Mouse (Mus musculus): ENCODE results near the gene Mob3a. TPM values are rescaled to one million over a fixed set of nuclear protein-coding genes. Genes with fewer than 3 reads are reported as not detected.

Mob3a gene
- total RNA-seq, 2 experiments from 2014 or later, result 4.9 to 5.5 TPM

DNA sequence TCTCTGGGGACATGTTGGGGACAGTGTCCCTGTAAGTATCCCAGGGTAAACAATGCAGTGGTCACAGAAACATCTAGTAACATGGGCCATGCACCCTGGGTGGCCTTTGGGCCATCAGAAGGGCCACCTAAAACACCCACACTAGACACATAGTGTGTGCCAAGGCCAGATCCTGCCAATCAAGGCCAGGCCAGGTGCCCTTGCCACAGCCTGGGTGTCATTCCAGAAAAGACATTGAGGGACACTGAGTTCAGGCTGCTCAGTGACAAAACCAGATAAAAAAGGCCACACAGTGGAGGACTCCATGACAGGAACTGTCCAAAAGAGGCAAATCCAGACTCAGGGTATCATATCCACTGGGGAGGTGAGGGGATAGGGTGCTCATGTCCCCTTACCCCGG, 18.1 kb downstream of the Mob3a start:
- no peak for TF ChIP-seq CTCF (IDR thresholded peaks at IDR 0.05)
- intact Hi-C loops (cut with DNase I), result loop anchor here (1.0 to 2.0 kb wide), 2 partner anchors 24 to 73 kb away; no protein-coding TSS in a partner anchor
- DNase-seq, result no peak
- Histone ChIP-seq H3K4me3 (no peak overlapping the region), H3K27ac (peak overlapping the region; percentile 24; the same call in 1 of the 2 replicates)

DNA sequence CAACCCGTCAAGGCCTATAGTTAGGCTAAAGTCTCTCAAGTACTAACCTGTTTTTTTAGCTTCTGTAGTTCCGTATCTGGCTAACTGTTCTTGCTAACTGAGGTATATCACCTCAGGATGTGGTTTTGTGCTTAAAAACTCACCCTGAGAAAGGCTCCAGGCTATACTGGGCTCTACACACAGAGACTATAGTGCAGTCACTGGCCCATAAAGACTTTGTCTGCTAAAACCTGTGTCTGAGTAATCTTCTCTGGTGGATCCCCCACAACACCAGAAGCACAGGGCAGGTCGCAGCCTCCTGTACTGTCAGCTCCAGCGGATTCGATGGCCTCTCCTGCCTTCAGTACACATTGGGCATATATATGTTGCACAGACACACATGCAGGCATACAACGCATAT, 19.8 kb downstream of the Mob3a start:
- no peak for TF ChIP-seq CTCF (IDR thresholded peaks at IDR 0.05)
- no peak for DNase-seq
- Histone ChIP-seq H3K4me3 (no peak overlapping the region), H3K27ac (peak overlapping the region; percentile 28; the same call in 1 of the 2 replicates)
- intact Hi-C loops (cut with DNase I), result no loop called here

DNA sequence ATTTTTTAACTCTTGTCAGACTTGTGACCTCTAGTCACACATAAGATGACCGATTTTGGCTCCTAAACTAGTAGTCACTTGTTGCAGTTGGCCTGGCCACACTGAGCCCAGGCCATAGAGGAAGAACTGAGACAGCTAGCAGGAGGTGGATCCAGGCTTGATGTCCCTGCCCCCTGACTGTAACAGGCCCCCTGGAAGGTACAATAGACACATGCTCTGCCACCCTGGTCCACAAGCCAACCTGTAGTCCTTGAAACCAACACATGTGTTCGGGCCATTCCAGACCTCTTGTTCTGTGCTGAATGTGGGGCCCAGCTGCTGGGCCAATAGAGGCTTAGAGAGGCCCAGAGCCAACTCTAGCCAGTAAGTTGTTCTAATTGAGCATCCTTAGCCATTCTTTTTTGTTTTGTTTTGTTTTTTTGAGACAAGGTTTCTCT, 21.5 kb downstream of the Mob3a start:
- TF ChIP-seq CTCF (IDR thresholded peaks at IDR 0.05), result no peak
- intact Hi-C loops (cut with DNase I), result loop anchor here (2.0 kb wide), 1 partner anchor 21 kb away; the partner anchor contains the start of gene Mob3a
- Histone ChIP-seq H3K27ac (peak overlapping the region; percentile 99), H3K4me3 (peak overlapping the region; percentile 11; the same call in 1 of the 2 replicates)
- no peak for DNase-seq

DNA sequence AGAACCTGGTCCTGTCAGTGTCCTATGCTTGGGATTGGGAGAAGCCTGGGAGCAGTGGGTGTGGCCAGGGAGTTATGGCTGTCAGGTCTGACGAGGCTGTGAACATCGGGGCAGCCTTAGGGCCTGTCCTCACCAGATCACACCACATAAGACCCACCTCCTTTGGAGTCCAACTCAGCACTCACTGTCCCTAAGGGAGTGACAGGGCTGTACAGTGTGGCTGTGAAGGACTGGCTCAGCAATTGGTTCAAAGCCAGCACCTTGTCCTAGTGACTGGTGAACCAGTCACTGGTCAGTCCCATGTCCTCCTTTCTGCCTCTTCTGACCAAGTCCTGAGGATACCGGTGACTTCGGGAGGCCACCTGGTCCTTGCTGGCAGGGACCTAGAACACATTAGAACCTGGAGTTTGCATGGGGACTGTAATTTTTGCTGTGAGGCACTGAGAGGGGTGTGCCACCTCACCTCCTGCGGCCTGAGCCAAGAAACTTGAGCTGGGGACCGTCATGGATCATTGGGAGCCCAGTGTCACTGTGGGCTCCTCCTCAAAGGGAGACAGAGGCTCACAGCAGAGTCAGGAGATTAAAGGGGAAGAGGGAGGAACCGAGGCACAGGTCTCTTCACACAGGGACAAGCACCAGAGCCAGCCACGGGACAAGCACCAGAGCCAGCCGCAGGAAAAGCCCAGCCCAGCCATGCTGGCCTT, 22.1 kb downstream of the Mob3a start:
- intact Hi-C loops (cut with DNase I), result loop anchor here (2.0 to 5.0 kb wide), 2 partner anchors 21 to 417 kb away; partner anchors contain the start of genes Dazap1, Gamt and Mob3a
- peak overlapping the region; percentile 11; the same call in 1 of the 2 replicates for H3K4me3 ChIP-seq
- DNase-seq, result peak; percentile 73
- peak overlapping the region; percentile 99 for H3K27ac ChIP-seq
- no peak for TF ChIP-seq CTCF (IDR thresholded peaks at IDR 0.05)

DNA sequence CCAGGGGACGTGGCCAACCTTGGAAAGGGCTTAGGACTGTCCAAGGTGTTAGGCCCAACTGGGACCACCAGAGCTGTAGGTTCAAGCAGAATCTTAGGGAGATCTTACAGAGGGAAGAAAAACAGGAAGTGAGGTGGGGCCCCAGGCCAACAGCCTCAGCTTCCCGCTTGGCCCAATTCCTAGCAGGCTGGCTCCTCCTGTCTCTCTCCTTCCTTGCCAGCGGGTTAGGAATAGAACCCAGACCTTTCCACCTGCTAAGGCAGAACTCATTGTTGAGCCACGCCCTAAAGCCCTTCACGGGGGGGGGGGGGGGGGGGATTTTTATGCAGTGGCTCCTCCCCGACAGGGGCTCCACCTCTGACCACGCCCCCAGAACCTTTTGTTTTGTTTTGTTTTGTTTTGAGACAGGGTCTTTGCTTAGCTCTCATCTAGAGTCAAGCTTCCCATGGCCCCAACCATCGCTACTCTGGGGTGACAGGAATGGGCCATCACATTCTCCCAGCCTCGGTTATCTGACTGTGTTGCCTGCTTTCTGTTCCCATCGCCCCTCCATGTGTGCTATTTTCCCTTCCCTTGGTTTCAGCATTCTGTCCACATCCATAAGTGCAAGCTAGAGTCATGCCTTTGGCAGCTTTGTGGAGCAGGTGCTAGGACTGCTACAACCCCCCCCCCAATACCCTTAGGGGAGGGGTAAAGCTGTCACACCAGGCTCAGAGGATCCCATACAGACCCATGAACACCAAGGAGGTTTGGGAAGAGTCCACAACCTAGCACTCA, 23.0 kb downstream of the Mob3a start:
- no peak for TF ChIP-seq CTCF (IDR thresholded peaks at IDR 0.05)
- intact Hi-C loops (cut with DNase I), result loop anchor here (5.0 kb wide), 1 partner anchor 416 kb away; the partner anchor contains the start of genes Dazap1 and Gamt
- H3K4me3 ChIP-seq, result peak overlapping the region; percentile 88
- H3K27ac ChIP-seq, result peak overlapping the region; percentile 99
- peak; percentile 65 for DNase-seq

DNA sequence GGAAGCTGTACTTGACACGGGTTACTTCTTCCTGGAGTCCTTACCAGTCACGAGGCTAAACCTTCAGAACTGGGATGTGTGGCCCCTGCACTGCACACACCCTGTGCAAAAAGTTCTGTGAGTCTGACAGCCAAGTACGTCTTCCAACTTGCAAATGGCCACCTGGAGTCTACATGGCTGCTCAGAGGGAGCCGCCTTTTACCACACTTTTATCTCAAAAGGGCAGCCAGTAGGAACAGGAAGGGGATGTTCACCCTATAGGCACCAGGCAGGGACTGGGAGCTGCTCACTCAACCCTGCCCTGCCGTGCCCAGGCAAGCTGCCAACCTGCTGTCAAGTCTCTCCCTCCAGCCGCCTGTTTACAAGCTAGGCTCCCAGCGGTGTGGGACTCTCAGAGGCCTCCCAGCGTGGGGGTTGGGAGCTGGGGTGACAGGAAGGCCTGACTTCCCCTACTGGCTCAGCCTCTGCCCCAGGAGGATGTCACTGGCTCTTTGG, 23.8 kb downstream of the Mob3a start, which contains the start of gene Mknk2:
Gene Mknk2, minus strand, starts transcription at position 171 of the 495 bp plus-strand sequence.
- TF ChIP-seq CTCF (IDR thresholded peaks at IDR 0.05), result no peak
- intact Hi-C loops (cut with DNase I), result loop anchor here (5.0 kb wide), 1 partner anchor 416 kb away; the partner anchor contains the start of genes Dazap1 and Gamt
- H3K4me3 ChIP-seq, result peak within 1 kb of the TSS; percentile 88
- peak; percentile 97 for DNase-seq
- peak within 1 kb of the TSS; percentile 99 for H3K27ac ChIP-seq

DNA sequence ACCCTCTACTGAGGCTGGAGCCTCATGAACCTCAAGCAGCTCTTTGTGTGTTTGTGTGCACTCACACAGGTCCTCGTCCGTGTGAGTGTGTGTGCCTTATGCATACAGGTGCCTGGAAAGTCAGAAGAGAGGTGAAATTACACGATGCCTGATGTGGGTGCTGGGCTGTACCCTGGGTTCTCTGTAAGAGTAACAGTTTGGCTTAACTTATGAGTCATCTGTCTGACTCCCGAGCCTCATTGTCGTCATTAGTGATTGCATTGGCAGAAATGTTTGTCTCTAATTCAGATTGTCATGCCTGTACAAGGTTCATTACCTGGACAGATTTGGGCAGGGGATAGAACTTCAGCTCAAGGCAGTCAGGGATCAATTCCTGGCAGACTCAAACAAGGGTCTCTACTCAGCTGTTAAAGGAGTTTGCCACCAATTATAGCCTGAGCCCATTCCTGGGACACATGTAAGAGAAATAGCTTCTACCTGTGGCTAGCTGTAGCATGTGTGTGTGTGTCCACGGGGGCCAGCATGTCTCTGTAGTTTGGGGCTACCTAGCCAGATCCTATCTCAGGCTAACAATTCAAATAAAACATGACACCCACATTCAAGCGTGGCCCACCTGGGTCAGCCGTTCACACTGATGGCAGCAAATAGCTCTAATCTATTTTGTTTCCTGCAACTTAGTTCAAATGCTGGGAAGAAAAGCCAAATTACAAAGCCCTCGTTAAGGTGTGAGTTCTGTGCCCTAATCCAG, 24.5 kb downstream of the Mob3a start:
- no peak for TF ChIP-seq CTCF (IDR thresholded peaks at IDR 0.05)
- intact Hi-C loops (cut with DNase I), result loop anchor here (5.0 kb wide), 1 partner anchor 415 kb away; the partner anchor contains the start of genes Dazap1 and Gamt
- peak overlapping the region; percentile 99 for H3K27ac ChIP-seq
- H3K4me3 ChIP-seq, result peak overlapping the region; percentile 88
- DNase-seq, result peak; percentile 48

DNA sequence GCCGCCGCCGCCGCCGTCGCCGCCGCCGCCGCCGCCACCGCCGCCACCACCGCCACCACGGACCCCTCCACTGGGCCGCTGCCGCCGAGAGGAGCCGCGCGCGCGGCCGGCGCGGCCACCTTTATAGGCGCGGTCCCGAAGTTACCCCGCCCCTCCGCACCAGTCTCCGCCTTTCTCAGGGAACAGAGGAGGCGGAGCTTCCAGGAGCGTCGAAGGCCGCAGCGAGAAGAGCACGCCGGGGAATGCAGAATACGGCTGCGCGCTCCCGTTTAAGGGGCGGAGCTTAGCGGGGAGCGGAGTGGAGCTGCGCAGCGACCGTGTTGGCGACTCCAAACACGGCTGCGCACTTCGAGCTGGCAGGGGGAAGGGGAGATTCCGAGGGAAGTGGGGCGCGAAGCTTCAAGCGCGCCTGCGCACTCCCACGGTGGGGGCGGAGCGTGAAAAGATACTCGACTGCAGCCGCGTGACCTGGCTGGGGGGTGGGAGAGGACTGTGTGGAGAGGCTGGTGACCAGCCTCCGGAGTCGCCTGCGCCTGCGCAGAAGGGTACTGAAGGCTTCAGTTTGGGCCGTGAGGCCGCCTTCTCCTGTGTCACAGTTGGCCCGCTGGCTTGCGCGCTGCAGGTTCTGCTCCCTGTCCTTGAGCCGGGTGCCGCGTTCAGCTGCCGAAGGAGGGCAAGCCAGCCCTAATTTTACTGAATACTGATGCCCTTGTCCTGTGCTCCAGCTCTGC, 25.4 kb downstream of the Mob3a start:
- Histone ChIP-seq H3K4me3 (peak overlapping the region; percentile 98), H3K27ac (peak overlapping the region; percentile 99)
- intact Hi-C loops (cut with DNase I), result loop anchor here (5.0 kb wide), 1 partner anchor 414 kb away; the partner anchor contains the start of genes Dazap1 and Gamt
- DNase-seq, result peak; percentile 100
- TF ChIP-seq CTCF (IDR thresholded peaks at IDR 0.05), result no peak

- H3K27ac ChIP-seq, result peak overlapping the region; percentile 99
Observed at GRCm38 (mm10) chr10:80675405-80676197, 26.2 kb downstream of the Mob3a start.

DNA sequence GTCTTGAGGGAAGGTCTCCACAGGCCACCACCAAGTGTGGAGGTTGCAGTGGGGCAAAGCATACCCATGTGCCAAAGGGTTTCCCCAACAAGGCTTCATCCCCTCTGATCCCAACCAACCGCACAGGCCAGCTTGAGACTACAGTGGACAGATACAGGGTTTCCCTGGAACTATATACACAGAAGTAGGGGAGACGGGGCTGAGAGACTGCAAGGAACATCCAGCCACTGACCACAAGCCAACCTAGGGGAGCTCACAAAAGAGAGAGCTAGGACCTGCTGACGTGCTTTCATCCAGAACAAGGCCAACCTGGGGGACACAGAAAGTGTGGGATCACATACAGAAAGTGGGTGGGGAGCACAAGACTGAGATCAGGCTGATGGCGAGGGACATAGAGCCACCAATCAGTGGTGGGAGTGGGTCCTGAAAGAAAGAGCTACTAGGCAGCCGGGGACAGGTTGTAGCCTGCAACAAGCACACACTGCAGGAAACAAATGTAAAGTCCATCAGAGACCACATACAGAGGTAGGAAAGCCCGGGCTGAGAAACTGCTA, 26.8 kb downstream of the Mob3a start:
- Histone ChIP-seq H3K4me3 (peak overlapping the region; percentile 98), H3K27ac (peak overlapping the region; percentile 99)
- intact Hi-C loops (cut with DNase I), result loop anchor here (5.0 kb wide), 1 partner anchor 413 kb away; the partner anchor contains the start of genes Dazap1 and Gamt
- no peak for TF ChIP-seq CTCF (IDR thresholded peaks at IDR 0.05)
- no peak for DNase-seq

More at GRCm38 (mm10) chr10:80675405-80676197, 26.2 kb downstream of the Mob3a start:
- H3K4me3 ChIP-seq, result peak overlapping the region; percentile 98
- intact Hi-C loops (cut with DNase I), result loop anchor here (5.0 kb wide), 1 partner anchor 413 kb away; the partner anchor contains the start of genes Dazap1 and Gamt
- no peak for DNase-seq
- TF ChIP-seq CTCF (IDR thresholded peaks at IDR 0.05), result peak; percentile 11; the same call in 1 of the 2 replicates

Measured in gastrocnemius, adult 2 months (tissue).